Mouse (Mus musculus) lung, postnatal 0 days (tissue): ENCODE measurements around the gene Sp1.

Source experiments
- CTCF ChIP-seq: IDR thresholded peaks from 2 replicates; pipeline ENCODE4 v1.5.1; 2016; ENCODE audit warnings: antibody characterized with exemption, mild to moderate bottlenecking
- EP300 ChIP-seq: IDR thresholded peaks from 2 replicates; pipeline ENCODE4 v1.6.1; 2016; ENCODE audit warnings: antibody characterized with exemption, mild to moderate bottlenecking, control low read depth

DNA sequence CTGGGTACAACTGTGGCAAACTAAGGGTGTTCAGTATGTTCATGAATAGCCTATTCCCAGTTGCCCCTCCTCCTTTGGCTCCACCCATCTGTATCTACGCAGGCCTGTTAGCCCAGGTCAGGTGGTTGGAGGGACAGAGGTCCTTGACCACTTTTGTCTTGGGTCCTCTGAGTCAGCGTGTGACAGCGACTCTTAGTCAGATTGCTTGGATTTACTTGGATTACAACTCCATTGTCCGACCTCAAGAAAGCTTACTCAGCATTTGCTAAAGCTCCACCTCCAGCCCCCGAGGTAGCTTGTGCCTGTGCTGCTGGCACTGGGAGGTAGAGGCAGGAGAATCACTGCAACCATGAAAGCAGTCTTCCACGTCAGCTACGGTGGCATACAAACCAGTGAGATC lies 45.0 kb downstream of the Sp1 start:
- no peak for TF ChIP-seq EP300
- TF ChIP-seq CTCF = no peak
